ENCODE assay signal across 24 mouse cellular contexts in genomic region chr9:7501138-7501537, GRCm38 (mm10). TPM values are rescaled to one million over a fixed set of nuclear protein-coding genes. Genes with fewer than 3 reads are reported as not detected.
"Had no signal": no experiment of that assay in that cellular context is flagged by ENCODE, and none has a peak within 500 bp of the region (broad histone marks: within the 10 kb centered on the region; RNA-seq: fewer than 3 reads in every experiment).

No protein-coding gene starts in this region.

- DNase-seq: lung, adult 18-20 months; lung, embryonic 14.5 days; lung, postnatal 10 days; lung, postnatal 4 days; midbrain, embryonic 14.5 days; right cerebral cortex, postnatal 14 days; right cerebral cortex, postnatal 4 days; spleen, adult 18-20 months; thymus, adult 18-20 months; thymus, postnatal 14 days; thymus, postnatal 36 days had no signal

RNA-seq across cellular contexts. Expression of gene Mmp10, which starts 1.0 kb away (rescaled TPM):
- total RNA-seq: megakaryocyte, adult 5-6 weeks; megakaryocyte-erythroid progenitor cell, adult 5-6 weeks; midbrain, postnatal 0 days; monocyte, adult 5-6 weeks; neutrophil, adult 5-6 weeks had no signal
- polyA plus RNA-seq: lung, embryonic 14.5 days; lung, embryonic 16.5 days; midbrain, embryonic 10.5 days; midbrain, embryonic 12.5 days; midbrain, embryonic 14.5 days; midbrain, postnatal 0 days; neural tube, embryonic 12.5 days; neural tube, embryonic 14.5 days; stomach, embryonic 14.5 days; stomach, embryonic 16.5 days had no signal

RNA-seq across cellular contexts. Expression of gene Mmp3, which starts 55.5 kb away (rescaled TPM):
- total RNA-seq: megakaryocyte, adult 5-6 weeks; megakaryocyte-erythroid progenitor cell, adult 5-6 weeks; monocyte, adult 5-6 weeks; neutrophil, adult 5-6 weeks had no signal
- polyA plus RNA-seq: lung, embryonic 14.5 days; lung, embryonic 16.5 days; midbrain, embryonic 10.5 days; midbrain, embryonic 12.5 days; midbrain, embryonic 14.5 days; midbrain, postnatal 0 days; neural tube, embryonic 12.5 days; neural tube, embryonic 14.5 days; stomach, embryonic 14.5 days; stomach, embryonic 16.5 days had no signal

RNA-seq across cellular contexts. Expression of gene Mmp8, which starts 57.1 kb away (rescaled TPM):
- total RNA-seq: midbrain, postnatal 0 days had no signal
- polyA plus RNA-seq: midbrain, embryonic 10.5 days; midbrain, embryonic 12.5 days; midbrain, embryonic 14.5 days; midbrain, postnatal 0 days; neural tube, embryonic 14.5 days; small intestine, adult 2 months had no signal
